Mouse (Mus musculus): ENCODE data around the gene Smc4. TPM values are rescaled to one million over a fixed set of nuclear protein-coding genes. Genes with fewer than 3 reads are reported as not detected.
"Not testable (repeated sequence)": the region's sequence is repeated elsewhere in the genome, so short reads cannot be mapped to it uniquely, and the experiment has no call there.

The Smc4 gene
- total RNA-seq, 2 experiments from 2014 or later, result 3.9 to 4.1 TPM

DNA sequence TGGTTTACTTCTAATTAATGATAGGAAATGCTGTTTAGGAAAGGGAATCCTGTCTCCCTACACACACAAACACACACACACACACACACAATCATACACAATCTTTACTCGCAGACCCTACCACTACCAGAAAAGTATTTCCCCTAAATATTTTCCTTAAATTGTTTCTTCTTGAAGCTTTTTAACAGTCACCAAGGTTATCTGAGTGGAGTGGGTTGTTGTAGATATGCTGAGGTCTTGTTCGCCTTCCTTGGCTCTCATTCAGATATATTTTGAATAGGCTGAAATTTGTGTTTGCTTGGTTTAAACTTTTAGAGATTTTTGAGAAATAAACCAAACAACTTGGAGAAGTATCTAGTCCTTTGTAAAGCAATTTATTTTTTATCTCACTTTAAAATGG lies 4.3 kb downstream of the Smc4 start:
- DNase-seq (ENCODE audit: low spot score), result no peak

DNA sequence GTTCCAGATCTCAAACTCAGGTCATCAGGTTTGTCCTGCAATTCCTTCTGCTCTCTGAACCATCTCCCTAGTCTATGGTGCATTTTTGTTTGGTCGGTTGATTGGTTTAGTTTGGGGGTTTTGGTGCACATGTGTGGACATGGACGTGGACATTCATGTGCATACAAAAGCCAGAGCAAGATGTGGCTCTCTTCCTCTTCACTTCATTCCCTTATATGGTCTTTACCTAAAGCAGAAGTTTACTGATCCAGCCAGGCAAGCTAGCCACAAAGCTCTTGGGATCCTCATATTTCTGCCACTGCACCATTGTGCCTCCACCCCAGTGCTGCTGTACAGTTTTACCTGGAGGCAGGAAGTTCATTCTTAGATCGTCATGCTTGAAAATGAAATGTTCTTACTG lies 12.6 kb downstream of the Smc4 start:
- no peak for DNase-seq (ENCODE audit: low spot score)

DNA sequence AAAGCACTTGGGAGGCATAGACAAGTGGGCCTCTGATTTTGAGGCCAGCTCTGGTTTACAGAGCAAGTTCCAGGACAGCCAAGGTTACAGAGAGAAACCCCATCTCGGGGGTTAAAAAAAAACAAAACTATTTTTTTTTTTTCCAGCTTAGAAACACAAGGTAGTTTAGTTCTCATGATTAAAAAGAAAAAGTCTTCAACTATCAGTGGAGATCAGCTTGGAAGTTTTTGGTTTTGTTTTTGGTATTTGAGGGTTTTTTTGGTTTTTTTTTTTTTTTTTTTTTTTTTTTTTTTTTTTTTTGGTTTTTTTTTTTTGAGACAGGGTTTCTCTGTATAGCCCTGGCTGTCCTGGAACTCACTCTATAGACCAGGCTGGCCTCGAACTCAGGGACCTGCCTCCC lies 14.1 kb downstream of the Smc4 start:
- DNase-seq (ENCODE audit: low spot score), result not testable (repeated sequence)

DNA sequence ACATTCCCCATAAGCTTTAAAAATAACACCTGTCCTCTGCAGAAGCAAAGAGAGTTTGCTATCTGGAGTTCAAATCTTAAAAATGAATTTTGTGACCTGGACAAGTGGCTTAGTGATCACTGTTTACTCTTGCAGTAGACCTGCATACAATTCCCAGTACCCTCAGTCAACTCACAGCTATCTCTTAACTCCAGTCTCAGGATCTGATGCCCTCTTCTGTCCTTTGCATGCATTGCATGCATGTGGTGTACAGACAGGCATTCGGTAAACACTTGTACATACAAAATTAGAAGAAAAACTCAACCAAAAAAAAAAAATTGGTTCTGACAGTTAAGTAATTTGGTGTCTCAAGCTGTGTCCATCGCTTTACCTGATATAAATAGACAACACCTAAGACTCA lies 15.7 kb downstream of the Smc4 start:
- no peak for DNase-seq (ENCODE audit: low spot score)

DNA sequence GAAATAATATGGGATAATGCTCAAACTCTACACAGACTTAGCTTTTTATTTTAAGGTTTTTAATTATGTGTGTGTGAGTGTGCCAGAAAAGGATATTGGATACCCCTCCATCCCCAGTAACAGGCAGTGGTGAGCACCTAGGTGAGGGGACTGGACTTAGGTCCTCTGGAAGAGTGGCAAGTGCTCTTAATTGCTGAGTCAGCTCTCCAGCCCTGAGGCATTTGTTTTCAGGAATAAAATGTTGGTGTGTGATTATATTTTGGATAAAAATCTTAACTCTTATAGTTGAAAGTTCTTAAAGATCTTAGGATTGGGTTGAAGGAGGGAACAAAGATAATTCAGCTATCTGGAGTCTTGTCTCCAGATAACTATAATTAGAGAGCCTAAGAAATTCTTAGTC lies 16.2 kb downstream of the Smc4 start:
- DNase-seq (ENCODE audit: low spot score), result no peak

DNA sequence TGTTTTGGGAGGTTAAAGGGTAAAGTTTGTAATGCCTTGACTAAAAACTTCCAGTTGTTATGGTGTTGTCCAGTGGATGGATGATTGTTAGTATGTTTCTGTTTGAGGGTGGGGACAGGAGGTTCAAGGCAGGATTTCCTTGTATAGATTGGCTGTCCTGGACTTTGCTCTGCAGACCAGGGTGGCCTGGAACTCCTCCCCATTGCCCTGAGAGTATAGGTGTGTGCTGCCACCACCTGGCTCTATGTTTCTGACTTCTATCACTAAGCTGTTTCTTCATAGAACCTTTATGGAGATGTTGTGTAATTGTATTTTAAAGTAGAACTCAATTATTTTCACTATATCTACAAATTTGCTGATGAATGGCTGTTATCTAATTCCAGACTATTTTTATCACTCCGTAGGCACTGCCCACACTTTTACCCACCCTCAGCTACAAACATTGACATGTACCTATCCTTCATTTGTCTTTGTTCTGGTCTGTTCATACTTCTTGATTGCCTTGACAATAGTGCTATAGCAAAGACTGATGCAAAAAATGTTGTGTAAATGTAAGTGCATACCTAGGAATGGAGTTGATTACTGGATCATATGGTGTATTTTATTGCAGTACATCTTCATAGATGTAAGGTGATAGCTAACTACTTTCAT lies 21.7 kb downstream of the Smc4 start:
- no peak for DNase-seq (ENCODE audit: low spot score)

DNA sequence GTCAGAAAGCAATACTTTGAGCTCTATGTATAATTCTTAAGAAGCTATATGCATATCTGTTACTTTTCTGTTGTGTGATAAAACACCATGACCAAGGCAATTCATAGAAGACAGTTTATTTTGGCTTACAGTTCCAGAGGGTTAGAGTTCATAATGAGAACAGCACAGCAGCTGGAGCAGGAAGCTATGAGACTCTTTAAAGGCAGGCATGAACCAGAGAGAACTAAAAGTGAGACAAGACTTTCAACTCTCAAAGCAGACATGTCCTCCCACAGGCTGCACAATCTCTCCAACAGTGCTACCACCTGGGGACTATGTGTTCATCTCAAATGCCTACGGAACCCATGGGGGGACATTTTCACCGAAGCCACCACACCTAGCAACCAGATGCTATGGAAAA lies 35.6 kb downstream of the Smc4 start:
- no peak for DNase-seq (ENCODE audit: low spot score)

DNA sequence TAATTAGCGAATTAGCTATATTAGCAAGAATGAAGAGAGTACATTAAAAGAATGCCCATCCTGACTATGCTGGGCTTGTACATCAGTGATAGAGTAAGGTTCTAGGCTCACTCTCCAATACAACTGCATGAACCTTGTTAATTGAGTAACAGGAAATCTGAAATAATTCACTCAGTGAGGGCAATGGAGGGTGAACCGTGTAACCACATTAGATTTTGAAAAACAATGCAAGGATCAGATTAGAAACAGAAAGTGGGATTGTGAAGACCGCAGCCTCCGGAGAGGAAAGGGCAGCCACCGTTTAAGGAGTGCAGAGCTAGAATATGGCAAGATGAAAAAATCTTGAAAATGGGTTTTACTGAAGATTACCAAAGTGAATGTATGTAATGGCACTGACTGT lies 36.8 kb downstream of the Smc4 start:
- no peak for DNase-seq (ENCODE audit: low spot score)

DNA sequence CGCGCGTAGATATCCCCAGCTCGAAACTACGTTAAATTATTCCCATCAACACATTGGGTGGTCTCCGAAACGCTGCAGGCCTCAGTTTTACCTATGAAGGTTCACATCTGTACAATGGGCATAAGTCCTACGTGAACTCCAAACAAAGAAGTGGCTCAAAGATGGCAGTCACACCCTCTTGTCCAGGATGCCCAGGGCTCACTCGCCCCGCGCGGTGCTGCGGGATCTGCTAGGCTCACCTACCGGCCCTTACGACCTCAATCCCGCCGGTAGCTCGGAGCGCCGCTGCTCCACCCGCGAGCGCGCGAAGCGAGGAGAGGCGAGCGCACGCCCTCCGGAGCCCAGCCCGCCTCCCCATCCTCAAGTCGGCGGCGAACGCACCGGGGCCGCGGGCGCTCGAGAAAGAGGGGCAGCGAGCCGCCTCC lies 39.6 kb downstream of the Smc4 start:
- DNase-seq (ENCODE audit: low spot score), result no peak

DNA sequence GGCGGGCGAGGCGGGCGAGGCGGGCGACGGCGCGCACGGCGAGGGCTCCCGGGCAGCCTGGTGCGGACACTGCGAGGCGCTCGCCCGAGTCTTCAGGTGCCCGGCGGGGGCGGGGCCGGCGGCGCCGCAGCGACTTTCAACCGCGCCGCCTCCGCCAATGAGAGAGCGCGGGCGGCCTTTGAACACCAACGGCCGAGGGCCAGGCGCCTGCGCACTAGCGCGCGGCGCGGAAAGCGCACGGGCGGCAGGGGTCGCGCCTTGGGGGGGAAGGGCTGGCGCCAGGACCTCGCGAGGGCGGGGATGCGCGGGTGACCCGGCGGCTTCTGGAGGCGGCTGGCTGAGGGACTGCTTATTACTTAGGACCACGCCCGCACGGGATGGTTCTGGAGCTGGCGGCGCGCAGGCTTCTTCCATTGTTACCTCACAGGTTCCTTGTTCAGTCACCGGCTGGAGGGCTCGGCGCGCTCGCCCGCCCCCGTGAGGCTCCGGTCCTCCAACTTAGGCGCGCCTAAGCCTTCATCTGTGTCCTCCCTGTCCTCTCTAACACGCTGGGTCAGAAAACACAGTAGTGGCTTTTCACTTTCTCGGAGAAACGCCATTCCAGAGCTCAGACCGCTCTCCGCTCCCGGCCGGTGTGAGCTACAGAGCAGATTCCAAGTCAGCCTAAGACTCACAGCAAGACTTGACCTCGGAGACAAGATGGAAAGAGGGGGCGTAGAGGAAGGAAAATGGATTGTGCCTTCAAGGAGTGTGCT lies 40.3 kb downstream of the Smc4 start, which contains the start of gene Trim59:
Gene Trim59 (minus strand): TSS at position 111 of the 755 bp plus-strand sequence.
- peak; percentile 73 for DNase-seq (ENCODE audit: low spot score)

DNA sequence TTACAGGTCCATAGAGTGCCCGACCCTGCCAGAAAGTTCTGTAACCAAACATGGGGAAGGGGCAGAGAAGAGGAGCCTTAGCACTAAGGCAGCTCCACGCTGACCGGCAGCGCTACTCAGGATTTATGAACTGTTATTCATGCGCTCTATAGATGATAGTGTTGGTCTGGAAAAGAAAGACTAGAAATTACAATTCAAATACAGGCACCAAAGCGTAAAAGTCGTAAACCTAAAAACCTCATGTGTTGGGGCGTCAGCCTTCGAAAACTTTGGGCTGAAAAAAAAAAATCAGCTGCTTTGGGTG lies 40.8 kb downstream of the Smc4 start:
- DNase-seq (ENCODE audit: low spot score), result no peak

DNA sequence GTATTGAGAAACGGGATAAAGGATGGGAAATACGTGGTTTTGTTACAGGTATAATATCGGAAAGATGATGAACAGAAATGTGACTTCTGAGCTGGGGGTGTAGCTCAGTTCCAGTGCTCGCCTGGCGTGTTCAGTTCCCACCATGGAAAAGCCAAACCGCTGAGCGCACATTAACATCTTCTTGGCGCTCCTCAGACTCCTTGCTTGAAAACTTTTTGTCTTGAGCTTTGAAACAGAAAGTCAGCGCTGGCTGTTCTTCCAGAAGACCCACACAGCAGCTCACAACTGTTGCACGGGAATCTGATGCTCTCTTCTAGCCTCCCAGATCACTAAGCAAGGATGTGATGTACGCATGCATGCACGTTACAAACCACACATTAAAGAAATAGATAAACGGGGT lies 41.2 kb downstream of the Smc4 start:
- DNase-seq (ENCODE audit: low spot score), result no peak

DNA sequence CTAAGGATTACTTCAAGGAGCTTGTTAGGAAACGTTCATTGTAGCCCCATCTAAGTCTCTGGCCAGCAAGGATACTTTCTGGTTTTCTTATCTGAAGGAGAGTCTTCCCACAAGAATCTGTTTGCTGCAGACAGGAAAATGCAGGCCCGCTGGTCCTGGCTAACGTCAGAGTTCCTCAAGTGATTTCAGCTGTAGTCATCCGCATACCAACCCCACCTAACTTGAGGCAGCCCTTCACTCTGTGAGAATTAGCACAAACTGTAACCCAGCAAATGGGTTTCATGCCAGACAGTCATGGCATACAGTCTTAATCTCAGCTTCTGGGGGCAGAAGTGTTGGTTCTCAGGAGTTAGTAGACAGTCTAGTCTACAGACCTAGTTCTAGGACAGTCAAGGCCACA lies 42.0 kb downstream of the Smc4 start:
- no peak for DNase-seq (ENCODE audit: low spot score)

DNA sequence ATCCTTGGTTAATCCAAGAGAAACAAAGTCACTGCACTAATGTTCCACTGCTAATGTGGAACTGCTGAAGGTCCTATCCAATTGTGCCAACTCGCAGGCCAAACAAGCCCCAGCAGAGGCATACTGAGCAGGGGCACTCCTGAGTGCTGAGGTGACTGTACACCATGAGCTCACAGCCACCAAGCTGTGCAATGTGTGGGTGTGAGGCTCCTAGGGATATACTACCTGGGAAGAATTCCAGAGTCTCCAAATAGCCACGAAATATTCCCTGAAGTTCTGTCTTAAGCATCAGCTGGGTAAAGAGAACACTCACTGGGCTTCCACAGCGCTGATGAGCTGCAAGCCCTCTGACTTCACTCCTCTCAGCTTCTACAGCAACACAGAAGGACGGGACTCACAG lies 43.1 kb downstream of the Smc4 start:
- DNase-seq (ENCODE audit: low spot score), result no peak

DNA sequence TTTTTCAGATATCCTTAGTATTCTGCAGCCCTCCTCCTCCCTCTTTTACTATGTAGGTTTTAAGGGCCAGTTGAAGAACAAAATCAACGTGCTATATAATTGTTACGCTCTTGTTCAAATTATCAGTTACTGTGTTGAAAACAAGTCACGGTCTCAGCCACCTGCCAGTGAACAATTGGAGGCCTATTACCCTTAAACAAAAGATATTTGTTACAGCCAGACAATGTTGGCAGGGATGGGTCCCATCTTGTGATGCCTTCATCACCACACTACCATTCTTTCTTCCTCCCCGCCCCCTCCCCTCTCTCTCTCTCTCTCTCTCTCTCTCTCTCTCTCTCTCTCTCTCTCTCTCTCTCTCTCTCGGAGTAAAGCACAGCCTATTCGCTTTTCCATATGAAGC lies 44.5 kb downstream of the Smc4 start:
- DNase-seq (ENCODE audit: low spot score), result no peak

DNA sequence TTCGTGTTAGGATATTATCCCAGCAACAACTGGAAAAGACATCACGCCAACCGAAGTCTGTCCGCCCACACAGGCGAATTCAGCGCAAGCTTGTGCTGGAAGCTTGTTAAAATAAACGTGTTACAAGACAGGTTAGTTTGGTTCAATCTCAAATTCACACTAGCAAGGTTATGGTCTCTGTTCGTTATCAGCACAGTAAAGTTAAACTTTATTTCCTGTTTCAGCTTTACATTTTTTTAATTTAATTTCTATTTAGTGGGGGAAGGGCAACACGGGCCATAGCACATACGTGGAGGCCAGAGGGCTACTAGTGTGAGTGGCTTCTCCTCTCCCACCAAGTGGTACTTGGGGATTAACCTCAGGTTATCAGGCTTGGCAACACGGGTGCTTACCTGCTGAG lies 47.4 kb downstream of the Smc4 start:
- DNase-seq (ENCODE audit: low spot score), result no peak

DNA sequence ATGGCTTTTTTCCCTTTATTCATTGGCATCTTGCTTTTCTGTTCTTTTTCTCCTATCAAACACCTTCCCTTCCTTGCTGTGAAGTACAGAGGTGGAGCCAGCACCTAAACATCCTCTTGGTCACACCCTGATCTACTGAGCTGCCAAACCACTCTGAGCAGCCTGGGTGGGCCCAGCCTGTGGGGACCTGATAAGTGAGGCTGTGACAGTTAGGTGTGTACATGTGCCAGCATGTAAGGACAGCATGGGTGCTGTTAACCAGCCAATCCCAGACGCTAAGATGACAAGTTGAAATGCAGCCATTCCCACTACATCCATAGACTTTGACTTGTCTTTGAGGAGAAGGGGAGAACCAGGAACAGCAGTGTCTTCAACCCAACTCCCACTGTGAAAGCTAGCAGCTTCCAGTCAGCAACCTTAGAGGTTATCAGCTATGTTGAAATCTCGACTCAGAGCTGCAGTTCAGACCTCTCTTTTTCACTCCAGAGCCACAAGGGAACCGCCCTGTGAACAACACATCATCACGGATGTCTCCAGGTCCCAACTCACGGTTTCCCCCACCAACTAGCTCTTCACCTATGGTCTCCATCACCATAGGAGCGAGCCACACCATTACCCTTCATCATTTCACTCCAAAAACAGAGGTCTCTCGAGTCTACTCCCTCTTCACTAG lies 50.4 kb downstream of the Smc4 start:
- no peak for DNase-seq (ENCODE audit: low spot score)

DNA sequence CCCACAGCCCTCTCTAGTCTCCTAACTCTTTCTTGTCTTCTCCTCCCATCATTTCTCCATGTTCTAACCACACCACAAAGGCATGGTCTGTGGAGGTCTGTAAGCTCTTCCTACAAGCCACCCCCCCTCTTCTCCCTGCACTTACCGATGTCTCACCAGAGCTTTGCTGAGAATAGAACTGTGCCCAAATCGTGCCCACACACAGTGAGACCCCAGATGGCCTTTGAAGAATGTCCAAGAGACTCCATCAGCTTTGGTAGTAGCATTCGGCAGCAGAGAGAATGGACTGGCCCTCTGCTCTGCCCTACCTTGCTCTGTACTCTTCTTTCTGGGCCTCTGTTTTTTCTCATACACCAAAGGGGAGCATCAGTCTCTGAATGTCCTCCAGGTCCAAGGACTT lies 51.3 kb downstream of the Smc4 start:
- no peak for DNase-seq (ENCODE audit: low spot score)

DNA sequence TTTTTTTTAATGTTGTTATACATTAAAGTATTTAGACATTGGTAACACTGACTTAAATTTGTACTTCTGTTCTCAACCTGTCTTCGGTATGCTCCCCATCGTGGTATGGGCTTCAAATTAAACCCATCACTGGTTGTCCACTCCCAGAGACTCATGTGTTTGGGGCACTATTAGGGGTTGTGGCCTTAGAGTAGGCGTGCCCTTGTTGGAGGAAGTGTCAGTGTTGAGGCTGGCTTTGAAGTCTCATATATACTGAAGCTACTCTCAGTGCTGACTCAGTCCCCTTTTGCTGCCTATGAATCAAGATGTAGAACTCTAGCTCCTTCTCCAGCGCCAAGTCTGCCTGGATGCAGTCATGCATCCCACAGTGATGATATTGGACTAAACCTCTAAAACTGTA lies 56.1 kb downstream of the Smc4 start:
- no peak for DNase-seq (ENCODE audit: low spot score)

DNA sequence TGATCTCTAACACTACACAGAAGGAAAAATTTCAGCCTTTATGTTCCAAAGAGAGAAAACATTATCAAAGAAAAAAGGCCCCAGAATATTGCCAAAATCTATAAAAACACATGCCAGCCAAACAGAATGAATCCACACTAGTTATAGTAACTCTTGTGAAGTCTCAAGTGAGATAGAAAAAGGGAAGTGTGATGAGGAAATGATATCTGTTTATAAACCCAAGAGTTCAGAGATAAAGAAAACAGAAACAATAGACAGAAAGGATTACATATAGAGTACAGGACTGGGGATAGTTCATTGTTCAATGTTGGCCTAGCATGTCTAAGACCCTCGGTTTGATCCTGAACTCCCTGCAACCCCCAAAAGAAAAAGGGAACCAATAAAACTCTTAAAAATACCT lies 58.2 kb downstream of the Smc4 start:
- DNase-seq (ENCODE audit: low spot score), result no peak

DNA sequence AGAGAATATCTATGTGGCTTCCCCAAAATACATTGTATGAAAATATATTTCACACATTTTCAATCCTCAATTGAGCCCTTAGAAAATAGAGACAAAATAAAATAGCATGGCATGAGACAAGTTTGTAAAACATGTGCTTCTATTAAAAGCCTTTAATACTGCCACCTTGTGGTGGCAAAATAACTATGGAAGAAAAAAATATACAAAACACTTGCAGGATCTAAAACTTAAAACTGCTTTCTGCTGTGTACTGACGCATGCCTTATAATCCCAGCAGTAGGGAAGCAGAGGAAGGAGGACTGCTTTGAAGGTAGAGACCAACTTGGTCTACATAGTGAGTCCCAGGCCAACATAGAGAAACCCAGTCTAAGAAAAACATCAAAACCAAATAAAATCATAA lies 59.5 kb downstream of the Smc4 start:
- no peak for DNase-seq (ENCODE audit: low spot score)
